Mouse (Mus musculus): Measurements from ENCODE around the gene Bach2.
A peak's percentile ranks its signal among the peaks of the same experiment; 100 is the strongest.

Bach2 gene

DNA sequence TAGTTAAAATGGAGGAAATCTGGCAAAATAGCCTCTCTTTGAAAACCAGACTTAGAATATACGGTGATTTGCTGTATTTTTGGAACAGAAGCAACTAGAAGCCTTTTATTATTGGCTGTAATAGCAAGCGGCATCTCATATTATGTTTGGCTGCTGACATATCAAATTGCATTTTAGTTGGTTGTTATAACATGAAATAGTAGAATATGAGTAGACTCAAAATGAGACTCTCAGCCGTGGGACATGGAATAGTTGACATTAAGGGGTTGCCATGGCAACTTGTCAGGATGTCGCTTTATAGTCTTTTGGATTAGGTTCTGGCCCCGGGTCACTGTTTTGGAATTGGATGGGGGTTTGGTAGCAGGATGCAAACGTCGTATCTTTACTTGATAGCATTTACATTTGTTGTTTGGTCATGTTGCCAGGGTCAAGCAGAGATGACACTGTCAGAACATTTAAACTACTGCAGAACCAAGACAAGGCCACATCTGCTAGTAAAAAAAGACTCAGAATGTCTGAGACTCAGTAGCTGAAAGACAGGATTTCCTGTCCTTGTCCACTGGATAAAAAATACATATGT, 55.2 kb downstream of the Bach2 start:
- DNase-seq (ENCODE audit: low read depth, low spot score) = no peak

- peak; percentile 32 for DNase-seq (ENCODE audit: low read depth, low spot score)
These were observed 58.6 kb downstream of the Bach2 start for GRCm38 (mm10) chr4:32297071-32297671.

DNA sequence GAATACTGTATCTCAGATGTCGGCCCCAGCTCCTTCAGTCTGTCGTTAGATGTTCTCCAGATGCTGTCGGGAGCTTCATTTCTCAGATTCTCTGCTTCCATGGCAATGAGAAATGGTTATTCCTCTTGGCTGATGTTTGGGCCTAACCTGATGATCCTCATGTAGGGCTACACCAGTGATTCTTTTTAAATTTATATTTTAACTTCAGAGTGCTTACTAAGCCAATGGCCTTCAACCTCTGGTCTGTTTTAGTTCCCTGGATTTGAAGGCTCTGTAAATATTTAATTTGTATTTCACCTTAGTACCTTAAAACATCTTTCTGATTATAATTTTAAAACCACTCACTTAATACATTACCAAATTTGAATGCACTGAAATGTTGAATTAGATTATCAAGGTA, 60.6 kb downstream of the Bach2 start:
- no peak for DNase-seq (ENCODE audit: low read depth, low spot score)

DNA sequence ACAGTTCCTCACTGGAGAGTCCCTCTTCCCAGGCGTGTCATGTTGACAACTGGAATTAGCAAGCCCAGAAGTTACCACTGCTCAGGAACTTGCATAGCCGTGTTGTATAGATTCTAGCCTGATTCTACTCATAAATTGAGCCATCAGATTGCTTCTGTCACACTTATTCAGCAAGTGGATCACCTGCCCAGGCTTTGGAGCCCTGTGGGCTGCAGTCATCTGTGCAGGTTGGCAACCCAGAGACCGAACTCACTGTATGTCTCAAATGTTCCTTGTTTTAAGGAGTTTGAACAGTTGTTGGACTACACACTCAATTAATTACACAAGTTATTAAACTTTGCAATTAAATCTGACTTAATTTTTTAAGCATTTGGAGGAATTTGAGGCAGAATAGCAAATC, 61.4 kb downstream of the Bach2 start:
- DNase-seq (ENCODE audit: low read depth, low spot score) = peak; percentile 53

DNA sequence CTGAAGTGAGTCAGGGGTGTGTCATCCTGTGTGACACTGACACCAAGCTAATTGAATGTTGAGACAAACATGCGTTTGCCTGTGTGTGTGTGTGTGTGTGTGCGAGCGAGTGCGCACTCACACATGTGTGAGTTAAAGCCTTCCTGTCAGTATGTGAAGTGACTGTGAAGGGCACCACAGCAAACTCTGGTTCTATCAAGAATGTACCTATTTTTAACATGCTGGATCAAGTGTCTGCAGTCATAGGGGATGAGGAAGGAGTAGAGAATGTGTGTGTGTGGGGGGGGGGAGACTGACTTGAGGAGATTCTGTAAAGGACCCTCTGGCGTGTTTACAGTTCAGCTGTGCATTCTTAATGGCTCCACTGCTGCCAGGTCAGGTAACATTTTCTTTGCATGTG, 64.1 kb downstream of the Bach2 start:
- no peak for DNase-seq (ENCODE audit: low read depth, low spot score)

GRCm38 (mm10) chr4:32303076-32303475, 64.5 kb downstream of the Bach2 start:
- DNase-seq (ENCODE audit: low read depth, low spot score) = peak; percentile 90

GRCm38 (mm10) chr4:32303674-32304073, 65.1 kb downstream of the Bach2 start:
- peak; percentile 99 for DNase-seq (ENCODE audit: low read depth, low spot score)

GRCm38 (mm10) chr4:32304221-32304703, 65.7 kb downstream of the Bach2 start:
- DNase-seq (ENCODE audit: low read depth, low spot score) = peak; percentile 68

DNA sequence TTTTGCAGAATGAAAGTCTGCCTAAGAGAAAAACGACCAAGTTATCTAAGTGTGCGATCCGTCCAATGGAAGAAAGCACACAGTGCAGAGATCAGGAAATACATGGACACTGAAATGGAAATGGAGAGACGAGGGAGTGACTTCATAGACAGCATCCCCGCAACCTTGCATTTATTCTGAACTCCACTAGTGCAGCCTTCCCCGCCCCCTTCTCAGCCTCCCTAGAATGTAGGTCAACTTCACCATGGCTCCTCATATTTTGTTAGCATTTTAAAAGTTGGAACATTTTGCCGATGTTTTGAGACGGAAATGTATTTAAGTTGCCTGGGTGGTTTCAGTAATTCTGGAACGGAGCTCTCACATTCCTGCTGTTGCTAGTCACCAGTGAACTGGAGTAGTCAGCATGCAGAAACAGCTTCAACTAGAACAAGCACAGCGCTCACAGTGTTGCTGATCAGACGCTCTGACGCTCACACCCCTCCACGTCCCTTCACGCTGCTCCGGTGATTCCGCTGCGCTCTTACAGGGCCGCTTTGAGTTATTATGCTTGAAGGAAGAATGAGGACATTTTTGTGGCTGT, 66.5 kb downstream of the Bach2 start:
- peak; percentile 73 for DNase-seq (ENCODE audit: low read depth, low spot score)

- no peak for DNase-seq (ENCODE audit: low read depth, low spot score)
These were observed 67.1 kb downstream of the Bach2 start for GRCm38 (mm10) chr4:32305683-32306082.

GRCm38 (mm10) chr4:32306169-32306792, 67.7 kb downstream of the Bach2 start:
- no peak for DNase-seq (ENCODE audit: low read depth, low spot score)

DNA sequence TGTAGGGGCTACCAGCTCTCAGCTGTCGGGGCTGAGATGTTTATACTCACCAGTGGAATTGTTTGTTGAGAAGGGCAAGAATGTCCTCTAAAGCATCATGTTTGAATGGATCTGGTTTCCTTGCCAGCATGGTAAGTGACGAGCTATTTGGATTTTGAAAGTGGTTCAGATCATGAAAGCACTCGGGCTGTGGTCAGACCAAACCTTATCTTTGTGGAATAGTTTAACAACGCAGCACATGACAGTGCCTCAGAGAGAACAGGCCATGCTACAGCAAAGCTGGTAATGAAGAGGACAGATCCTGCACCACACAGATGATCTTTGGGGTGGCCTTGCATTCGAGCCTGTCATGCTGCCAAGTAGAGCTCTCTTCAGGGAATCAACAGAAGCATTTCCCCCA, 68.6 kb downstream of the Bach2 start:
- no peak for DNase-seq (ENCODE audit: low read depth, low spot score)

DNA sequence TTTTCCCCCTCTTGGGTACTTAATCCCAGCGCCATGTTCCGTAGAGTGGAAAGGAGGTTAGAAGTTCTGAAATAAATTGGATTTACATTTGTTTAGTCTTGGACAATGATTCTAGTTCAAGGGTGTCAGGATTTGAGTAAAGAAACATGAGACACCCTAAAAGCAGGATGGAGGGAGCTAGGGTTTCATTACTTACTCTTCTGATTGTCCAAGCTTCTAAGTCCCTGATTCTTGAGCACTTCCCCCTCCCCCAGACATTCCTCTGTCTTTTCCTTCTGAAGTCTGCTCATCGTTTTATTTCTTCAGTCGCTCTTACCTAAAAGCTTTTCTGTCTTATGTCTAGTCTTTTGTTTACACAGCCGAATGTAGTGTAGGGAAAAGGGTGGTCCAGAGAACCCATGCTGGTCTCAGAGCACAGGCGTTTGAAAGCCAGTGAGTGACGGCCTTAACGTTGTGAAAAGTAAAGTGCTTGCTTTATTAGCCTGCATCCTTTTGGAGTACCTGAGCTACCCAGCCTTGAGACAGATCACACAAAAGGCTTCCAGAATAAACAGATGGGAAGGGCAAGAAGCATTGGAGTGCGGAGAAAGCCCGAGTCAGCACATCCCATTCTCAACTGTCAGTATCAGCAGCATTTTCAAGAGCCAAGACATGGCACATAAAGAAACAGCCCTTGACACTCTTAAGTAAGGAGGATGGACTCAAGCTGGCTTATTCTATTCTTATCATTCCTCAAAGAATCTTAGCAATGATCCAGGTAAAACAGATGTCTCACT, 73.8 kb downstream of the Bach2 start:
- no peak for DNase-seq (ENCODE audit: low read depth, low spot score)

- no peak for DNase-seq (ENCODE audit: low read depth, low spot score)
These were observed 76.3 kb downstream of the Bach2 start for GRCm38 (mm10) chr4:32314919-32315318.

DNA sequence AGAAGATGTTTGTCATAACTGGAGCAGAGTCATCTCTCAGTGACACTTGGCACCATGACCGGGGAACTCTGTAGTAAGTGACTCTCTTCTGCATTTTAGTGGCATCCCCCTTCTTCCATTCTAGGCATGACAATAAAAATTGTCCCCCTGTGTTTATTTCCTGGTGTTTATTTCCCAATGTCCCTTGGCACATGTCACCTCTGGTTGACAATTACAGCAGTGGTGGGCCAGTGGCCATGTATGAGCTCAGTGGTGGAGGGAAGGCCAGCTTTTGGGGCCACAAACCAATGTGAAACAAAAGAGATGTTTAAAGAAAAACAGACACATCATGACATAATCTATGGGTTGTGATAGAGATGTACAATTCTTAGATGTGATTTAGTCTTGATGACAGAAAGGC, 80.0 kb downstream of the Bach2 start:
- DNase-seq (ENCODE audit: low read depth, low spot score) = peak; percentile 16

DNA sequence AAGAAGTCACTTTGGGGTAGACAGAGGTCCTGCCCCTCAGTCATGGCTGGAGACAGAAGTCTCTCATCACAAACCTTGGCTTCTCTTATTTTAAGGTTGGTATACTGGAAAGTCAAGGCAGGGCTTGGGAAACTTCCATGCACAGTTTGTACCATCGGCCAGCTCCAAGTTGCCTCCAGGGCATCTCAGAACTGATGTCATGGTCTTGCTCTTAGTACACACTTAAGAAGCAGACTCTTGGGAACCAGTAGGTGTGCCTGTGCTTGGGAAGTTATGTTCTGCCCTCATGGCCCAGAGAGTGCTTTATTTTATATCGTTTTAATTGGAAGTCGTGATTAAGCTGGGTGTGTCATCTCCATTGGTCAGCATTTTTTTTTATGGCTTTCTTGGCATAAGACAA, 80.7 kb downstream of the Bach2 start:
- DNase-seq (ENCODE audit: low read depth, low spot score) = no peak

DNA sequence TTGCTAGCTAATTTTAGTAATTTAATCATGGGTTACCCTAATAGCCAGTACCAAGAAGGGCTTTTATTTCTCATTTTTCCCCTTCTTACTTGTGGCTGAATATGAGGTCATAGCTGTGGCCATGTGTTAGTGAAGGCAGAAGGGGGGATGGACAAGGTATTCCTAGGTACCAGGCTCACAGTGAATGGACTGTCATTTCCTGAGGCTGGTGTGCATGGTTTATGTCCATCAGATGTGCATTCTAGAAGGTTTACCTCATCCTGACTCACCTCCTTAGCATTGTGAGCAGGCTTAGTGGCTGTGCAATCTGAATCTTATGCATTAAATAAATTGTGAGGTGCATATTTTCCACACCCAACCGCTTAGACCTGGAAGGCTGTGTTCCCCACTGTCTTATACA, 81.4 kb downstream of the Bach2 start:
- no peak for DNase-seq (ENCODE audit: low read depth, low spot score)

- no peak for DNase-seq (ENCODE audit: low read depth, low spot score)
These were observed 85.5 kb downstream of the Bach2 start for GRCm38 (mm10) chr4:32324111-32324510.

- peak; percentile 43 for DNase-seq (ENCODE audit: low read depth, low spot score)
These were observed 86.4 kb downstream of the Bach2 start for GRCm38 (mm10) chr4:32324967-32325366.

DNA sequence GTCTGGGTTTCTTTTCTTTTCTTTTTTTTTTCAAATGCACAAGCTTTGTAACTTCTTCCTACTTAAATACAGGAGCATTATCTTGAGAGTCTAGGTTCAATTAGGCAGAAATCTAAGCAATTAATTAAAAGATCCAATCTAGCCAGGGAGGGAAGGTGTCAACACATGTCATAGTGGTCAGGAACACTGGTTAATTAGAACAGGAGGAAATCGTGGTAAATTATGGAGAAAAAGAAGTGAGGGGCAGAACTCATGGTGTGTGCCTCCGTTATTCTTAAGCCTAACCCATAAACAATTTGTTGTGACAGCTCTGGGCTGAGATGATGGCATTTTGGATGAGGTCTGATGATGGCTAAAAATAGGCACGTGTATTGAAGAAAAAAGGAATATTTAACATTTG, 87.0 kb downstream of the Bach2 start:
- DNase-seq (ENCODE audit: low read depth, low spot score) = no peak

DNA sequence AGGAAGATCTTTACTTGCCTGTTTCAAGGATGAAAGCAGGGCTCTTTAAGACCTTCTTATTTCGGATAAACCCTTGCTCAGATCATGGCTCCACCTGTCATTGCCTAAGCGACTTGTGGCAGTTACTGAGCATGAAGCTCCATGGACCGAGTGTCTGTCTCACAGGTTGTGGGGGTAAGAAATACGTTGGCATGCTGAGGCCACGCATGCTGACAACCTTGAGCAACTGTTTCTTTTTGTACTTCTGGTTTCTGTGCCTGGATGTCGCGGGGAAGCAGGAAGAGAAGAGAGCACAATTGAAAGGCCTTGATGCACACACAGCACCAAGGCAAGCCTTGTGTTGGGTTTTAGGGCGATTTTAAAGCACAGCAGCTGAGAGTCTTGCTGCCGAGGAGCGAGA, 87.7 kb downstream of the Bach2 start:
- peak; percentile 43 for DNase-seq (ENCODE audit: low read depth, low spot score)

DNA sequence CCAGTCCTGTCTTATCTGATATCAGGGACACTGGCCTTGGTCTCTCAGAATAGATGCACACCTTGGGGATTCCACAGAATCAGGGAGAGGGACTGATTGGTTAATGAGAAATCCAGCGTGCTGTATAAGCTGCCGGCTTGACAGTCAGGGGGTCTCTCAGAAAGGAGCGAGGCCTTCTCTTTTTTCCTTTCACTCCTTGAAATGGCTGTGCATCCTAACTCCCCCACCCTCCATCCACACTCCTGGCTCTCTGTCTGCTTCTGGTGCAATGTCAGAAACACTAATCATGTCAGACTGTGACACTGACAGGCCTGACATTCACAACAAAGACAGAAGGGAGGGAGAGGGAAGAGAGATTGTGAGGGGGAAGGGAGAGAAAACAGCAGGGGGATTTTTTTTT, 88.3 kb downstream of the Bach2 start:
- peak; percentile 17 for DNase-seq (ENCODE audit: low read depth, low spot score)

Measured in brain, adult 2 months (tissue).